Mouse (Mus musculus) kidney, adult 2 months (tissue): ENCODE data around the gene Lmod2.

Source experiments
- CTCF ChIP-seq: fragments of 200-500 bp; conservative IDR thresholded peaks from 2 replicates; pipeline ENCODE4 v1.5.1; 2011; ENCODE audit warnings: low read depth, mild to moderate bottlenecking, control low read depth, low read length, moderate library complexity, mixed read lengths; ENCODE audit not compliant: insufficient read depth, insufficient read length
- POLR2A ChIP-seq: fragments of 200-500 bp; IDR thresholded peaks from one replicate; pipeline ENCODE4 v1.6.1; 2011; ENCODE audit warnings: low read depth, low read length, control low read depth

- TF ChIP-seq POLR2A (no peak), CTCF (no peak)
These were observed at the start of gene Lmod2 for GRCm38 (mm10) chr6:24597500-24597899.
